Mouse (Mus musculus) right cerebral cortex, postnatal 36 days (tissue): ENCODE data around the gene Sap30bp.

Source experiments
- DNase-seq, 2 experiments: peaks; one replicate each; pipeline ENCODE4 v3.0.0; 2022; ENCODE audit warnings: low spot score in 2 of 2, mixed read lengths in 1 of 2

Gene Sap30bp

DNA sequence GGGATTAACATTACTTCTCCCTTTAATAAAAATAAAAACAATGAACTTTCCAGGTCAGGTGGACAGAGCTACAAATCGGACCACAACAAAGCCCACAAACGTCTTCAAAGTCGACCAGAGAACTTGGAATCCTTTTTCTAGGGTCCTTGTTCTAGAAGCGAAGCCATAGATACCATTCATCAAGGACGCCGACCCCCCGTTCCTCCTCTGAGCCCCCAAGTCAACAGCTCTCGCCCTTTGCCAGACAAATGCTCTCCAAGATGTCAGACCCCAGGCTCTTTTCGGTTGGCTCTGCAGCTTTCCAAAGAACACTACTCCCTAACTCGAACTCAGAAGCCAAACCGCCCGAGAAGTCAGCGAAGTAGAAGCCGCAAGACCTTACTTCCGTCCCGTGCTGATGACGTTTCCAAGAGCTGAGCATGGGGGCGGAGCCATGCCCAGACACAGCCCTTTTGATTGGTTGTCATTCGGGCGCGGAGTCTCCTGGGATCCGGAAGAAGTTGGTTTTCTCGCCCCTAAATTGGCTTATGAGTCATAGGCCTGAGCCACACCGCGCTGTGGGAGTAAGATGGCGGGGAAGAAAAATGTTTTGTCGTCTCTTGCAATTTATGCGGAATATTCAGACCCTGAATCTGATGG is at the start of gene Sap30bp, which contains the start of gene Recql5:
Sap30bp (plus strand) TSS at position 175 of the 639 bp plus-strand sequence.
Recql5 (minus strand) TSS at position 370 of the 639 bp plus-strand sequence.
- DNase-seq: peak; percentile 97

DNA sequence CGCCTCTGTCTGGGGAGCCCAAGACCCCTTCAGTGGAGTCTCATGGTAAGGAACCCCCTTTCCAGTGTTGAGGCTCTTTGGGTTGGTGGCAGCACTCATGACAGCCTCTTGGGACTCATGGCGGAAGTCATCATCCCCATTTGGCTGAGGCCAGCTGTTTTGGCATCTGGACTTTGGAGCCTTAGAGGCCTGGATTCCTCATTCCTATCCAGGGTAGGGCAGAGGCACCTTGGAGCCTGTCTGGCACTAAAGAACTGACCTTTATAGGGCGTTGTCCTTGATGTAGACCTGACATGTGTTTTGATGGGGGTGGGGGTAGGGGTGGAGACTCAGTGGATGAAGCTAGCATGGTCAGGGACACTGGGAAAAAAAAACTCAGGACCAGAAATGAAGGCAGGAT is 48.7 kb upstream of the Sap30bp start:
- DNase-seq: no peak

DNA sequence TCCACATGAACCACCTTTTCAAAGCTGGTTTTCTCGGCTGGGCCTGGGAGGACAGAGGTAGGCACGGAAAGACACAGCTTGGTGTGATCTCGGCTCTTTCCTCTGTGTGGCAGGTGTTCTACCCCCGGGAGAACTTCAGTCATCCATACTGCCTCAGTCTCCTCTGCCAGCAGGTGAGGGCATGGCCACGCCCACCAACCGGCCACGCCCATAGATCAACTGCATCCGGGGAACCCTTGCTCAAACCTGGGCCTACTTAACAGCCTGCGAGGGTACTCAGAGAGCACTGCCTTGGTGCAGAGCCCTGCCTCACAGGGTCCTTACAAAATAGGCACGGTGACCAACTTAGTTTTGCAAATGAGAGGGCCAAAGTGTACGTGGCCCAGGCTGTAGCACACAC is 47.8 kb upstream of the Sap30bp start:
- no peak for DNase-seq

DNA sequence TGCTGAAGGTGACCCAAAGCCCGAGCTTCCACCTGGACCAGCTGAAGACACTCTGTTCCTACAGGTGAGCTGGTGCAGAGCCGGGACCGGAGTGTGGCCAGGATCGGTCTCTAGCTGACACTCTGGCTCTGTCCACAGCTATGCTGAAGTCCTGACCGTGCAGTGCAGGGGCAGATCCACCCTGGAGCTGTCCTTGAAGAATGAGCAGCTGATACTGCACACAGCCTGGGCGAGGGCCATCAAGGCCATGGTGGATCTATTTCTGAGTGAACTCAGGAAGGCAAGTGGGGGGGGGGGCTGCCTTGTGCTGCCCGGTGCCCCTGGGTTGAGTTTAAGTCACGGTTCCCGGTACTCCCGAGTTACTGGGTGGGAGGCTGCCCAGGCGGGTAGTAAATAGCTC is 46.6 kb upstream of the Sap30bp start:
- no peak for DNase-seq

DNA sequence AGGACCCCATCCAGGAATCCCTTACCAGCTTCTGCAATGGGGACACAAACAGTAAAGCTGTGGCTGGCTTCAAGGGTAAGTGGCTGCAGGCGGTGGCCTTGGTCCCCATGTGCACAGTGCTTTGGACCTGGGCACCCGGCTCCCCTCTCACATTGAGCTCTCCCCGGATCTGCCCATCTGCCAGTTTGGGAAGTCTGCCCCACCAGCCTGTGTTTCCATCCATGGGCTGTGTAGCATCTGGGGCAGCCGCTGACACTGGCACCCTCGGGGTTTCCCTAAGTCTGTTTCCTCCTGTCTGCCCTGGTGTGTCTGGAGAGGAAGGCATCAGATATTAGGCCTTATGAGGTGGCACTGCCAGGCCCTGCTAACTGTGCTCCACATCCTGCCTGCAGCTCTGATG is 45.1 kb upstream of the Sap30bp start:
- DNase-seq: no peak

DNA sequence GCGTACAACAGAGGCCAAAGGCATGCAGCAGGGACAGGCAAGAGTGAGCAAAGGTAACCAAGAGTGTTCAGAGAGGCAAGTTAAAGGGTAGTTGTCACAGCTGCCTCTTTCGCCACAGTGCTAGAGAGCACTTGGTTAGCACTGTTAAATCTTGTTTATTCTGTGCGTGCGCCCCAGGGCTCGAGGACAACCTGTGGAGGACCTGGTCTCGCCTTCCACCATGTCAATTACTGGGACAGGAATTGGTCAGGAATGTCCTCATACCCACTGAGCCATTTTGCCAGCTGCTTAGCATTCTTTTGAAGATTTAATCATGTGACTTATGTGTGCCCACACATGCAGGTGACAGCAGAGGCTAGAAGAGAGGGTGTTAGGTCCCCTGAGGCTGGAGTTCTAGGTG is 43.9 kb upstream of the Sap30bp start:
- DNase-seq: no peak

DNA sequence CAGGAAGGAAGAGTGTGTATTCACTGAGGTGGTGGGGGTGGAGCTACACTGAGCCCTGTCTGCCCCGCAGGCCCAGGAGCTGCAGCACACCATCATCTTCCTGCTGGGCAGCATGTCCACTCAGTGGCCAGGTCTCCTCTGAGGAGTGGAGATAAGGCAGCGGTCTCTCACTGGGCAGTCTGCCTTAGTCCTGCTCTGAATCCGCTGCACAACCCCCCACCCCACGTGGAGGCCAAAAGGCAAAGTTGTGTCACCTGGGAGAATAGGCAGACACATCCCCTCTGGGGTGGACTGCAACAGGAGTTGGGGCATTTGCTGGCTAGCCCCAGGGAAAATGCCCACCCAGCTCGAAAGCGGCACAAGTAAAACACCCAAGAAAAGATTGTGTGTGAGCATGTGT is 40.9 kb upstream of the Sap30bp start:
- DNase-seq: no peak

DNA sequence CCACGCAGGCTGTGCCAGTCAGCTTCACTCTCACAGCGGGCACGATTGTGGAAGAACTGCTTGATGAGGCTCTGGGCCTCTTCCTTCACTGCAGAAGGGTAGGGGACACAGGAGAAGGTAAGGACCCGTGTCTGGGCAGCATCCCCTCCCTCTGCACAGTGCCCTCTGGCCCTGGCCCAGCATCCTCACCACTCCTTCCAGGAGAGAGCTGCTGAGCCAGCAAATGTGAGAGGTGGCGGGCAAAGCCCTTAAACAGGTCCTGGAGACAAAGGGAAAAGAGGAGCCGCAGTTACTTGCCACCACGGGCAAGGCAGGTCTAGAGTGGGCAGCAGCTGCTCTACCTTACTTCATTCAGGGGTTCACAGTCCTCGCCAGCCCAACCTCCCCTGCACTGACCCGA is 40.0 kb upstream of the Sap30bp start:
- DNase-seq: no peak

DNA sequence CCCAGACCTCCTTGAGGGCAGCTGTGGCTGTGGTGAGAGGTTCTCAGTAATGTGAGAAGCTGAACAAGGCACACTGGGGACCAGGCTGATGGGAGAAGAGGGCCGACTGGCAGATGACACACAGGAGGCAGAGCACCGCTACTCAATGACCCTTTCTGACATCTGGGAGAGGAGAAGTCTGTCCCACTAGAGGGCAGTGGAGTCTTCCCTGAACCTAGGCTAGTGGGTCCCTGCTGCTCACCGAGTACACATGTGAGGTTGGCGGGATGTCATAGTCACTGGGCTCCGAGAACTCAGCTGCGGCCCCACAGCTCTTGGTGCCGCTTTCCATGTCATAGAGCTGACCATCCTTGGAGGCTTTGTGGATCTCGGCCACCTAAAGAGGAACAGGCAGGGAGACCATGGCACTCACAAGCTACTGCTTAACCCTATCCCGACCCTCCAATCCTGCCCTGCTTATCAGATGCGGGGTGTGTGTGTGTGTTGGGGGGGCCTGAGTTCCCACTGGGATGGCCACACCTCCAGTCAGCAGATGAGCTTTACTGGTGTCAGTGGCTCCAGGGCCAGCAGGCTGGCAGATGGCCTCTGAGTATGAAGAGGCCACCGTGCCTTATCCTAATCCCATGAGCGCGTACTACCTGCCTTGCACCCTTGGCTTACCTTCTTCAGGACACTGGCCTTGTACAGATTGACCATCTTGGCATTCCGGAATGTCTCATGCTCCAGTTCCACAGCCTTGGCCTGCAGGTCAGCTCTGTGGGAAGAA is 38.1 kb upstream of the Sap30bp start:
- no peak for DNase-seq

DNA sequence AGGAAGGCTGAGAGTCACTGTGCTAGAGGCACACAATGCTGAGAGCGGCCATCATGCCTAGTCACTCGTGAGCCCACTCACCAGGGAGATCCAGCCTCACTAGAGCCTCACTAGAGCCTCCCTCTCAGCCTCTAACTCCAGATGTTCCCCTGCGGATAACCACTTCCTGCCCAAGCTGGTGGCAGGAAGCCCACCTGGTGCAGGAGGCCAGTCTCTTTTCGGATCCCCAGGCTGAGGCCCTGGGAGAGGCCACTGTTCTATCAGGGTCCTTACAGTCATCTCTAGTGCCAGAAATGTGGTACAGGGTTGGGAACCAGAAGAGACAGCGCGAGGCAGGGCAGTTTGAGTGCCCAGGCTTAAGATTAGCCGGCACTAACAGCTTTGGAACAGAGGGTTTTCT is 34.6 kb upstream of the Sap30bp start:
- DNase-seq: no peak

DNA sequence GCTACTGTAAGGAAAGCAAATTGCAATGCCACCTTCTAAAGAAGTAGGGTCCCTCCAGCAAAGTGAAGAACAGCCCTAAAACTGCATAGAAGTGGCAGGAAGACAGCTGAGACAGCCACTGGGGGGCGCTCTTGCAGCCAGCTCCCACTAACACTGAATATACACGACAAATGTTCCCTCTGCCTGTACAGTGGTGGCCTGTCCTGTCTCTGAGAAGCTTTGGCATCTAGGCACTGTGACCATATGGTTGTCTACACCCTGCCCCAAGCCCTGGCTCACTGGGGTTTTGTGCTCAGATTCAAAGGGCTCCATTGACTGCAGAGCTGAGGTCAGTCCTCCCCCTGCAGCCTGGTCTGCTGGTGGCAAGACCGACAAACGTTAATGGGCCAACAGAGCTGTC is 34.2 kb upstream of the Sap30bp start:
- peak; percentile 35 to 38 for DNase-seq

DNA sequence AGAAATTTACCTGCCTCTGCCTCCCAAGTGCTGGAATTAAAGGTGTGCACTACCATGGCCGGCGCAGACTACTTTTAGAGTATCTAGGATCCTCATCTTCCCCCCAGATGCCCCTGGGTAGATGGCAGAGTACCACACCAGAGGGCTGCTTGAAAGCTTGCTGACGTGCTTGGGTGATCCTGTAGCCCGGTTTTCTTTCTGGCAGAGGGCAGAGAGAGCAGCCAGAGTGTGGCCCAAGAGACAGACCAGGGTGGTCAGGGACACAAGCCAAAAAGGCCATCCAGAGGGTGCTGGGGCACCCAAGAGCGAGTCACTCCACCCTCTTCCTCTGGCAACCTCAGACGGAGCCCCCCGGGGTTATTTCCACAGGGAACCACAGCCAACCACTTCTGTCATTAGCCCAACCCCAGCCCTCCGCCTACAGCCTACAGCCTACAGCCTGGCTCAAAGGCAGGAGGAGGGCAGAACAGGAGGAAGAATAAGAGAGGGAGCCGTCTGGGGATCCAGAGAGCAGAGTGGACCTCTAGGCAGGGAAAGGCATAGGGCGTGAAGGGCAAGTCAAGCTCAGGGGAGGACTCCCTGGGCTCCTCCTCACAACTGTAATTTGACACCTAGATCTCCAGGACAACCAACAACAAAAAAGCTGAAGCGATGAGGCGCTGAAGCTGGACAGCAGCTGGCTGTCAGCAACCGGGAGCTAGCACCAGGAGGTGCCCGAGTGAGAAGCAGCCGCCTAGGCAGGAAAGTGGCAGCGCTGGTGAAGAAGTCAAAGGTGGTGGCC is 33.4 kb upstream of the Sap30bp start, which contains the start of gene Smim5:
Smim5 (plus strand) TSS at position 481 of the 781 bp plus-strand sequence.
- DNase-seq: no peak

DNA sequence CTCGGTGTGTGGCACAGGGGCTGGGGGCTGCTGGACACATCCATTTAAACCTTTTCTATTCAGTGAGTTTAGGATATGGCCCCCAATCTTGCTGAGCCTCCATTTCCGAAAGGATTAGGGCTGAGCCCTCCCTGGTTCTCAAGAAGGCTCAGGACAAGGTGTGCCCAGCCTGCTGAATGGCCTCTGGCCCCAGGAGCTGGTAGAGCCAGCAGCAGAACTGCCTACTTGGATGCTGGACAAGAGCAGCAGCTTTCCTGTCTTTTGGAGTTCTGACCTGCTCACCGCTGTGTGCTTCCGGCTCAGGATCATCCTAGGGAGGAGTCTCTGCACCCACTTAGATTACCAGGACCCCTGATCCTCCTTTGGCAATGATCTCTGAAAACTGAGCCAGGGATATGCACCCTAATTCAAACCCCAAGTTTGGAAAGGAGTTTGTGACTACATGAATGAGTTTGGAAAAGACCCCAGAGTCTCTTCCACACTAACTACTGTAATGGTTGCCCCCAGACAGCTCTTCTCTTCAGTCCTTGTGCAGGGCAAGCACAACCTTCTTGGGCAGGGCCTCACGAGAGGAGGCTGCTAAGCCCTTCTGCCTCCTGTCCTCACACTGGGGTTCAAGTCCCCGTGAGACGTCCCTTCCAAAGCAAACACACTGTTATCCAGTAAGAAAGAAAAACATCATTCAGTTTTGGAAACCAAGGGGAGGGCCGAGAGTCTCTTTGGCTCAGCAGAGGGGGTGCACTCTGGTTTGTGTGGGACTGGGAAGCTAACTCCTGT is 32.3 kb upstream of the Sap30bp start:
- DNase-seq: no peak

DNA sequence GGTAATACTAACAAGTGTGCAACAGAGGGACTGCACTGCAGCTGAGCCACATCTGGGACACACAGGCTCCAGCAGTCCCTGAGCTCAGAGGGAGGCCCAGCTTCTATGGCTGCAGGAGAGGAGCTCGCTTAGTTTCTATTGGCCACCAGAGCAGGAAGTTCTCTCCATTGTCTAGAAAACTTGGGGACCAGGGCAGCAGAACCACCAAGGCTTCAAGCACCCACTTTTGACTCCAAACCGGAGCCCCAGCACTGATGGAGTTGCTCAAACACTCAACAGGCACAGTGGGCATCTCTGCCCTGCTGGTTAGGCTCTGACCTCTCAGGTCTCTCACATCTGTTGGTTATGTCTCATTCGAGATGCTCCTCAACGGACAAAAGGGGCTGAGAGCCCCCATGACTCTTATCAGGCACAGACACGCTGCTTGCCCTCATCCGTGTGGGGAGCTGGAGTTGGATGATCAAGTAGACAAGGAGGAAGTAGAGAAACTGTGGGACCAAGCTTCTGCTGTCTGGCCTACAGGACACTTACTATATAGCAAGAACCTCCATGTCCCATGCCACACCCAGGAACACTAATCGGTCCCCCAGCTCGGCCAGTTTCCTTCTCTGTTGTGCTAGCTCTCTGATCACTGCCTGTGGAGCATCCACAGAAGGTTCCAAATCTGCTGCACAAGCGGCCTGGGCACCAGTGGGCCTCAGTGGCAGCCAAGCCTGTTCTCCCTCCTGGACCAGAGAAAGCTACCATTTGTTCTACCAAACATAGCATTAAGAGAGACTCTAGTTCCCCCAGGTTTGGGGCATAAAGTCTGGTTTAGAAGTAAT is 31.5 kb upstream of the Sap30bp start:
- no peak for DNase-seq

DNA sequence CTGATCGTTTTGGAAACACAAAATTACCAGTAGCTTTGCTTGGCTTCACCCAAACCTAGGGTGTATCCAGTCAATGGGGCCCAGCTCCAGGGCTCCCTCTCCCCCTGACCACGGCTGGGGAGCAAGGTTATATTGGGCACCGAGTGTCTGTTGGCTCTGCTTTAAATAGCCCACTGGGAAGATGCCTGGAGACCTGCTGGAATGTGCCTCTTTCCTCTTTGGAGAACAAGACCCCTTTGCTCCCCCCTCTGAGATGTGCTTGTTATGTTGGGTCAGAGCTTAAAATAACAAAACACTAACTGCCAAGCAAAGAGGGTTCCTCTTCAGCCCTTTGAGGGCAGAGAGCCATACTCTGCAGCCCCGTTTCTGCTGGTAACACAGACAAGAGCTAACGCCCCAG is 30.9 kb upstream of the Sap30bp start:
- DNase-seq: no peak

DNA sequence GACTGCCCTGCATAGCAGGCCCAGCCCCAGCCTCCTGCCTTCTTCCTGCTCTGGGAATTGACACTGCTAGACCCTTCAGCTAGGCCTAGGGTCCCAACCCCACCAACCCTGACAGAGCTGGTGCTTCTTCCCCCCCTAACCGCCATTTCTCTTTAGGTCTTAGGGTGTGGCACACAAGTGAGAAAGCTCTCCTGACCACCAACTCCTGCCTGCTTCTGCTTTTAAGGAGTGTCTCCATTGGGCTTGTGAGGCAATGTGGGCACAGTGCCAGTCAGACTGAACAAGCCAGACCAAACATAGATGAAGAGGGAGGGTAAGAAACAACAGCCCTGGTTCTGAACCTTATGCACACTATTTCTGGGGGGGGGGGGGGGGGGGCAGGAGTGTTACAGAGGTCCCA is 30.3 kb upstream of the Sap30bp start:
- no peak for DNase-seq

DNA sequence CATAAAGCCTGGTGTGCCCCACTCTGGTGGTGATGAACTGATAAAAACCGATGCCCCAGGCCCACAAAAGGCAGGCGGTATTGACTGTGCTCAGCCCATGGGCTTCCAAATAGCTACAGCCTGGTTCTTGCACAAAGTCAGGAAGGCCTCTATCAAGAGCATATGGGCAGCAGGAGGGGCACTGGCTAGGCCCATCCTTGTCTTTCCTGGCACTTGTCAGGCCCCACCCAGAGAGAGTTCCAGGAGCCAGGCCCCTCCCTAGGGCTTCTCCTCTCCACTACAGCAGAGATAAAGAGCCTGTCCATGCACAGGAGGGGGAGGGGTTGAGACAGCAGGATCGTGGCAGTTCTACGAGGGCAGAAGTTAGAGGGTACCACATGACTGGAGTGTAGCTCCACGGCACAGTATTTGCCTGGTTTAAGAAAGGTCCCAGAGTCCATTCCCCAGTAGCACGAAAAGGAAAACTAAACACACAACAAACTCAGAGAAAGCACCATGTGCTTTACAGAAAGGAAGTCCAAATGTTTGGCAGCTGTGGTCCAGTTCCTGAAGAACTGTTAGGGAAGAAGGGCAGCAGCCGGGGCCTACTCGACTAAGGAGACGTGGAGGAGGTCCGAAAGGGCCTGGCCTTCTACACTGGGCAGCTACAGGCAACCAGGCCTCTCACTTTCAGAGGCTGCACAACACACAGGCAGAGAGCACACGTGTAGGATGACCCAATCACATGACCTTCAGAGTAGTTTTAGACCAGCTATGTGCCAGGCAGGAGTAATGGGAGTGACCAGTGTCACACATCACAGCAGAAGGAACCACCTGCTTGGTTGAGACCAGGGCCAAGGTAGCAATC is 29.5 kb upstream of the Sap30bp start:
- no peak for DNase-seq

DNA sequence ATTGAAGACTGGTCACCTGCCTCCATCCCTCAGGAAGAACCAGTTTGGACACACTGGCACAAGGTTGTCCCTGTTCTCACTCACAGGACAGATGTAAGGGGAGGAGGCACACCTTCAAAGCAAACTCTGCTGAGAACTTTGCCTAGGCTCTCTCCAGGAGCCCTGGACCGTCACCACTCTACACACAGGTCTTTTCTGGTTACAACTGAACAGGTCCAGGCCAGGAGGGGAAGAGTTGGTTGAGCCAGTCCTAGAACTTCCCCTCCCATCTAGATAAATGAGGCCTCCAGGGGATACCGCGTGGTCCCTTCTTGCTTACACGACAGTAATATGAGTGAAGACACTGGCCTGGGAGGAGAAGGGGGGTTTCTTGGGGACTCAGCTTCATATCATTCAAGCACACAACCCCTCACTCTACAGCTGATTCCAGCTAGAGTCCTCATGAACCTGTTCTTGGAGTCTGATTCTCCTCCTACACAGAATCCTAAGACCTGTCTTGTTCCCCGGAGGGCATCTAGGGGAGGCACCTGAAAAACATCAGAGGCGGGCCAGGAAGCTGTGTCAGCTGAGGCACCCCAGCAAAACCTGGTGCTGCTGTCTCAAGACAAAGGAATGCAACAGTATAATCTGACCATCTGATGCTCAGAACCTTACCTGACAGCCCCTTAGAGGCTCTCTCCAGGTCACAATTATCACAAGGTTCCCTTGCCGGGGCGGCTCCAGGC is 28.7 kb upstream of the Sap30bp start:
- DNase-seq: no peak
